Mouse (Mus musculus): ENCODE results near the gene Greb1.

GRCm38 (mm10) chr12:16764776-16765445 lies 35.8 kb downstream of the Greb1 start:
- no peak for TF ChIP-seq POLR2A (IDR thresholded peaks at IDR 0.05; ENCODE audit: low read depth, low read length)
- no peak for TF ChIP-seq CTCF (IDR thresholded peaks at IDR 0.05; ENCODE audit: extremely low read depth, insufficient read depth, insufficient read length, insufficient replicate concordance)

All from spleen, adult 2 months (tissue).